Mouse (Mus musculus): ENCODE data around the gene Stil.

- TF ChIP-seq POLR2A (IDR thresholded peaks at IDR 0.05; ENCODE audit: borderline replicate concordance, extremely low read depth, insufficient read depth, insufficient read length, poor library complexity, severe bottlenecking) (no peak), CTCF (IDR thresholded peaks at IDR 0.05; ENCODE audit: borderline replicate concordance, extremely low read depth, insufficient read depth, insufficient read length) (no peak)
Observed at GRCm38 (mm10) chr4:115035043-115035442, 35.1 kb downstream of the Stil start.

All from brain, embryonic 14.5 days (tissue).